In the genomic region with DNA sequence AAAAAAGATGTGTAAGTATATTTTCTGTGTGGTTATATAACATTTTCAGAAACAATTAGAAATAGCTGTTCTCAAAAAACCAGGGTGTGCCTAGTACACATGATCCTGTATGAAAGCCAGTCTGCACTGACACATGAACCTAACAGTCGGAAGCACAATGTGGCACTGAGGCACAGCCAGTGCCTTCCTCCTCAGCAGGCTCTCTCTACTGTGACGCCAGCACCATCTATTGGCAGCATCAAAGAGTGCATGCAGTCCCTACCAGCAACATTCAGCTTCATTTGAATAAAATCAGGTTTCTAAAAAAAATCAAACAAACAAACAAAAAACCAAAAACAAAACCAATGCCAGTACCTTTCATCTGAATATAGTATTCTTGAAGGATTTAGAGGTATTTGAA, we compare ENCODE assay signal across 8 mouse cellular contexts. TPM values are rescaled to one million over a fixed set of nuclear protein-coding genes. Genes with fewer than 3 reads are reported as not detected.
A peak's percentile ranks its signal among the peaks of the same experiment; 100 is the strongest.
DNase-seq lines count a peak whose midpoint lies in the region; ATAC-seq lines count a peak whose summit lies in the region.

No protein-coding gene starts in this region.

- H3K4me1 ChIP-seq in hindbrain, embryonic 11.5 days (replicated peaks; ENCODE audit: control insufficient read depth, insufficient read depth, low read length): peaks cover 5% of the 10 kb centered on the region
- H3K4me1 ChIP-seq in hindbrain, embryonic 12.5 days: peaks cover 21% of the 10 kb centered on the region
- H3K4me1 ChIP-seq in embryonic facial prominence, embryonic 11.5 days (ENCODE audit: control insufficient read depth, insufficient read depth, low read length): no peaks in the 10 kb centered on the region

- peak; percentile 64; the same call in 1 of the 2 replicates for ATAC-seq in hindbrain, embryonic 11.5 days (ENCODE audit: low FRiP score)
- ATAC-seq in hindbrain, embryonic 12.5 days (ENCODE audit: low FRiP score): no peak; the same call in 1 of the 2 replicates
- peak; percentile 59; the same call in 1 of the 2 replicates for ATAC-seq in embryonic facial prominence, embryonic 11.5 days (replicated peaks; ENCODE audit: insufficient number of reproducible peaks, low FRiP score, low TSS enrichment, low read depth)
- peak; percentile 99 for ATAC-seq in megakaryocyte progenitor cell, adult 5-6 weeks (replicated peaks; ENCODE audit: poor library complexity)

- no peaks in the 10 kb centered on the region for H3K9me3 ChIP-seq in hindbrain, embryonic 11.5 days (ENCODE audit: control insufficient read depth, low read length)
- H3K9me3 ChIP-seq in hindbrain, embryonic 12.5 days (replicated peaks): no peaks in the 10 kb centered on the region
- H3K9me3 ChIP-seq in embryonic facial prominence, embryonic 11.5 days (replicated peaks; ENCODE audit: control insufficient read depth, low read length): no peaks in the 10 kb centered on the region

- H3K4me3 ChIP-seq in hindbrain, embryonic 11.5 days (ENCODE audit: low read depth, low read length): no peak overlapping the region
- H3K4me3 ChIP-seq in hindbrain, embryonic 12.5 days: no peak overlapping the region
- no peak overlapping the region for H3K4me3 ChIP-seq in embryonic facial prominence, embryonic 11.5 days (ENCODE audit: low read depth, low read length)

- no peaks in the 10 kb centered on the region for H3K36me3 ChIP-seq in hindbrain, embryonic 11.5 days (ENCODE audit: control insufficient read depth, insufficient read depth, low read length)
- 0 out of 2 replicates have a peak, but pooled peaks cover 2% of the 10 kb centered on the region for H3K36me3 ChIP-seq in hindbrain, embryonic 12.5 days
- H3K36me3 ChIP-seq in embryonic facial prominence, embryonic 11.5 days (replicated peaks; ENCODE audit: control insufficient read depth, insufficient read depth, low read depth, low read length): no peaks in the 10 kb centered on the region; the same call in 1 of the 2 replicates

- intact Hi-C loops in heart, postnatal 10 days (cut with DNase I): no loop called here

- H3K27me3 ChIP-seq in hindbrain, embryonic 11.5 days (ENCODE audit: control insufficient read depth, insufficient read depth, low read length): no peaks in the 10 kb centered on the region
- no peaks in the 10 kb centered on the region for H3K27me3 ChIP-seq in hindbrain, embryonic 12.5 days
- H3K27me3 ChIP-seq in embryonic facial prominence, embryonic 11.5 days (ENCODE audit: control insufficient read depth, insufficient read depth, low read length): no peaks in the 10 kb centered on the region

- DNase-seq in hindbrain, embryonic 11.5 days (ENCODE audit: low spot score): peak; percentile 86
- peak; percentile 52 for DNase-seq in adrenal gland, postnatal 25 days
- peak; percentile 81 for DNase-seq in embryonic facial prominence, embryonic 11.5 days (ENCODE audit: low spot score)
- DNase-seq in heart, postnatal 10 days: peak; percentile 65 to 79
- peak; percentile 84 for DNase-seq in layer of hippocampus, postnatal 10 days (ENCODE audit: low spot score in 2 of 2)
- peak; percentile 70 for DNase-seq in right cerebral cortex, postnatal 4 days

- H3K4me2 ChIP-seq in hindbrain, embryonic 11.5 days (replicated peaks; ENCODE audit: low read depth, low read length): no peak overlapping the region
- no peak overlapping the region for H3K4me2 ChIP-seq in hindbrain, embryonic 12.5 days (replicated peaks)
- no peak overlapping the region for H3K4me2 ChIP-seq in embryonic facial prominence, embryonic 11.5 days (ENCODE audit: low read depth, low read length)

- no peak overlapping the region for H3K9ac ChIP-seq in hindbrain, embryonic 11.5 days (ENCODE audit: low read depth, low read length)
- no peak overlapping the region for H3K9ac ChIP-seq in hindbrain, embryonic 12.5 days
- no peak overlapping the region for H3K9ac ChIP-seq in embryonic facial prominence, embryonic 11.5 days (replicated peaks; ENCODE audit: low read length)

- 3% methylated on average over 2 of the region's 2 CpGs for WGBS in hindbrain, embryonic 11.5 days
- WGBS in hindbrain, embryonic 12.5 days: 2% methylated on average over 2 of the region's 2 CpGs
- WGBS in embryonic facial prominence, embryonic 11.5 days: 5% methylated on average over 2 of the region's 2 CpGs

- no peak overlapping the region for H3K27ac ChIP-seq in hindbrain, embryonic 11.5 days (ENCODE audit: low read depth, low read length)
- no peak overlapping the region for H3K27ac ChIP-seq in hindbrain, embryonic 12.5 days
- no peak overlapping the region for H3K27ac ChIP-seq in embryonic facial prominence, embryonic 11.5 days (replicated peaks; ENCODE audit: low read depth, low read length)

RNA-seq across cellular contexts. Expression of a gene that starts 57.8 kb away (rescaled TPM):
- polyA plus RNA-seq in hindbrain, embryonic 11.5 days (2014; fragmentation: Nextera tagmentation; extraction: Ambion mirVana): 90.7 and 92.1 TPM in 2 replicates
- 108 and 118 TPM in 2 replicates for polyA plus RNA-seq in hindbrain, embryonic 12.5 days (2016; fragmentation: Nextera tagmentation; extraction: Ambion mirVana)
- 122 and 130 TPM in 2 replicates for total RNA-seq in adrenal gland, postnatal 25 days (2021)
- 86.6 and 101 TPM in 2 replicates for polyA plus RNA-seq in embryonic facial prominence, embryonic 11.5 days (2014; fragmentation: Nextera tagmentation; extraction: Ambion mirVana)
- total RNA-seq in heart, postnatal 10 days (2021): 10 to 100 TPM; 77.6 to 79.3 TPM
- total RNA-seq in layer of hippocampus, postnatal 10 days (2021): 100 to 1,000 TPM; 113 to 119 TPM
- 44.5 and 46.6 TPM in 2 replicates for total RNA-seq in megakaryocyte progenitor cell, adult 5-6 weeks (2015)
- total RNA-seq in megakaryocyte progenitor cell, adult 5-6 weeks (2017): 78.3 and 87.6 TPM in 2 replicates

RNA-seq across cellular contexts. Expression of a gene that starts 58.1 kb away (rescaled TPM):
- 8.6 and 10.6 TPM in 2 replicates for polyA plus RNA-seq in hindbrain, embryonic 11.5 days (2014; fragmentation: Nextera tagmentation; extraction: Ambion mirVana)
- polyA plus RNA-seq in hindbrain, embryonic 12.5 days (2016; fragmentation: Nextera tagmentation; extraction: Ambion mirVana): 2.9 and 3.6 TPM in 2 replicates
- total RNA-seq in adrenal gland, postnatal 25 days (2021): 33.4 and 34.6 TPM in 2 replicates
- 7.8 and 8.3 TPM in 2 replicates for polyA plus RNA-seq in embryonic facial prominence, embryonic 11.5 days (2014; fragmentation: Nextera tagmentation; extraction: Ambion mirVana)
- total RNA-seq in heart, postnatal 10 days (2021): 10 to 100 TPM; 29.0 to 30.6 TPM
- 10 to 100 TPM; 29.4 to 33.9 TPM for total RNA-seq in layer of hippocampus, postnatal 10 days (2021)
- 72.7 and 76.5 TPM in 2 replicates for total RNA-seq in megakaryocyte progenitor cell, adult 5-6 weeks (2015)
- 15.3 and 15.7 TPM in 2 replicates for total RNA-seq in megakaryocyte progenitor cell, adult 5-6 weeks (2017)
